Mouse (Mus musculus): ENCODE measurements around the gene Fgf4.

- TF ChIP-seq POLR2A (IDR thresholded peaks at IDR 0.05; ENCODE audit: borderline replicate concordance, insufficient read depth, low read length) (no peak), CTCF (IDR thresholded peaks at IDR 0.05; ENCODE audit: borderline replicate concordance, insufficient read depth, low read depth, low read length) (no peak)
Measured at GRCm38 (mm10) chr7:144854966-144855365, 7.8 kb downstream of the Fgf4 start.
